Mouse (Mus musculus) C2C12 (cell line): ENCODE measurements around the gene Dock4. TPM values are rescaled to one million over a fixed set of nuclear protein-coding genes. Genes with fewer than 3 reads are reported as not detected.

Experiments used
- H3K27me3 ChIP-seq: one replicate; pipeline ENCODE4 v1.6.1; 2011; ENCODE audit not compliant: control insufficient read depth, insufficient read depth, insufficient read length
- H3K36me3 ChIP-seq: one replicate; pipeline ENCODE4 v1.6.1; 2011; ENCODE audit not compliant: control insufficient read depth, insufficient read depth
- H3K4me3 ChIP-seq: one replicate; pipeline ENCODE4 v1.5.1; 2011; ENCODE audit warnings: mild to moderate bottlenecking, control low read depth; ENCODE audit not compliant: poor library complexity, insufficient read depth, severe bottlenecking
- H3K79me2 ChIP-seq: one replicate; pipeline ENCODE4 v1.6.1; 2011; ENCODE audit not compliant: control insufficient read depth, insufficient read depth
- H3K79me3 ChIP-seq: one replicate; pipeline ENCODE4 v1.6.1; 2011; ENCODE audit warnings: low read depth, control low read depth
- H3ac ChIP-seq: one replicate; pipeline ENCODE3; 2011; ENCODE audit warnings: low read depth; ENCODE audit not compliant: control insufficient read depth, insufficient read length
- CEBPB ChIP-seq: IDR thresholded peaks from one replicate; pipeline ENCODE4 v1.6.1; 2011; ENCODE audit warnings: low read depth, mild to moderate bottlenecking, control low read depth, moderate library complexity
- CTCF ChIP-seq: IDR thresholded peaks from one replicate; pipeline ENCODE4 v1.5.1; 2011; ENCODE audit not compliant: control insufficient read depth, insufficient read depth, insufficient read length
- FOSL1 ChIP-seq: IDR thresholded peaks from one replicate; pipeline ENCODE4 v1.8.0; 2011; ENCODE audit warnings: mild to moderate bottlenecking, low read length; ENCODE audit not compliant: poor library complexity, insufficient read depth, severe bottlenecking
- MAX ChIP-seq: IDR thresholded peaks from one replicate; pipeline ENCODE4 v1.6.1; 2011; ENCODE audit warnings: mild to moderate bottlenecking, control low read depth
- MYOD1 ChIP-seq: IDR thresholded peaks from one replicate; pipeline ENCODE4 v1.6.1; 2011; ENCODE audit warnings: low read depth; ENCODE audit not compliant: control insufficient read depth, insufficient read length
- MYOG ChIP-seq: IDR thresholded peaks from one replicate; pipeline ENCODE4 v1.6.1; 2011; ENCODE audit not compliant: control insufficient read depth, insufficient read length; ENCODE audit errors: extremely low read depth
- USF1 ChIP-seq: IDR thresholded peaks from one replicate; pipeline ENCODE4 v1.6.1; 2011; ENCODE audit warnings: low read depth, mild to moderate bottlenecking, control low read depth, moderate library complexity
- polyA plus RNA-seq: library from polyadenylated mRNA; unstranded; fragments of >200 nt; fragmentation: generic; extraction: Trizol; gene quantifications from one replicate; pipeline ENCODE4 v1.2.1, GENCODE M21; 2012; ENCODE audit warnings: missing spikeins

Gene Dock4
- polyA plus RNA-seq, 1 experiment = 0.80 TPM

- no peak overlapping the region for H3K4me3 ChIP-seq
- no peaks in the 10 kb centered on the region for H3K79me3 ChIP-seq
- H3K79me2 ChIP-seq = no peaks in the 10 kb centered on the region
- no peak for TF ChIP-seq CEBPB
- TF ChIP-seq CTCF = no peak
- no peak for TF ChIP-seq MYOG
- no peak for TF ChIP-seq MYOD1
- no peak for TF ChIP-seq MAX
- no peak for TF ChIP-seq USF1
- TF ChIP-seq FOSL1 = no peak
- no peaks in the 10 kb centered on the region for H3K27me3 ChIP-seq
- H3K36me3 ChIP-seq = no peaks in the 10 kb centered on the region
- no peak overlapping the region for H3ac ChIP-seq
Measured at GRCm38 (mm10) chr12:40679713-40680112, 234.0 kb downstream of the Dock4 start.

GRCm38 (mm10) chr12:40680551-40680950 is 234.8 kb downstream of the Dock4 start:
- Histone ChIP-seq H3K79me3 (no peaks in the 10 kb centered on the region), H3K36me3 (no peaks in the 10 kb centered on the region), H3K27me3 (no peaks in the 10 kb centered on the region), H3ac (no peak overlapping the region), H3K79me2 (no peaks in the 10 kb centered on the region), H3K4me3 (no peak overlapping the region)
- no peak for TF ChIP-seq USF1
- no peak for TF ChIP-seq CEBPB
- no peak for TF ChIP-seq MAX
- TF ChIP-seq CTCF = no peak
- TF ChIP-seq MYOD1 = no peak
- no peak for TF ChIP-seq MYOG
- no peak for TF ChIP-seq FOSL1

GRCm38 (mm10) chr12:40691444-40691843 is 245.7 kb downstream of the Dock4 start:
- TF ChIP-seq MAX (no peak), MYOD1 (no peak), CTCF (no peak), USF1 (no peak), CEBPB (no peak), FOSL1 (no peak), MYOG (no peak)

GRCm38 (mm10) chr12:40694082-40694721 is 248.4 kb downstream of the Dock4 start:
- H3K79me3 ChIP-seq = no peaks in the 10 kb centered on the region
- H3K36me3 ChIP-seq = no peaks in the 10 kb centered on the region
- H3K79me2 ChIP-seq = no peaks in the 10 kb centered on the region
- H3K27me3 ChIP-seq = no peaks in the 10 kb centered on the region
- no peak overlapping the region for H3ac ChIP-seq
- no peak overlapping the region for H3K4me3 ChIP-seq
- TF ChIP-seq MAX (no peak), CEBPB (no peak), MYOG (no peak), FOSL1 (no peak), CTCF (no peak), MYOD1 (no peak), USF1 (no peak)

More at GRCm38 (mm10) chr12:40691444-40691843, 245.7 kb downstream of the Dock4 start:
- H3K4me3 ChIP-seq = no peak overlapping the region
- H3K79me3 ChIP-seq = no peaks in the 10 kb centered on the region
- no peaks in the 10 kb centered on the region for H3K27me3 ChIP-seq
- H3K36me3 ChIP-seq = no peaks in the 10 kb centered on the region
- H3ac ChIP-seq = no peak overlapping the region
- H3K79me2 ChIP-seq = no peaks in the 10 kb centered on the region

- Histone ChIP-seq H3K79me3 (no peaks in the 10 kb centered on the region), H3K36me3 (no peaks in the 10 kb centered on the region), H3K27me3 (no peaks in the 10 kb centered on the region), H3K4me3 (no peak overlapping the region), H3ac (no peak overlapping the region), H3K79me2 (no peaks in the 10 kb centered on the region)
- no peak for TF ChIP-seq USF1
Measured at GRCm38 (mm10) chr12:40698330-40698729, 252.6 kb downstream of the Dock4 start.

- no peaks in the 10 kb centered on the region for H3K36me3 ChIP-seq
- TF ChIP-seq MYOD1 (no peak), FOSL1 (no peak), MAX (no peak), CTCF (no peak), CEBPB (no peak), USF1 (no peak), MYOG (no peak)
Measured at GRCm38 (mm10) chr12:40702233-40702792, 256.6 kb downstream of the Dock4 start.

More at GRCm38 (mm10) chr12:40702233-40702792, 256.6 kb downstream of the Dock4 start:
- Histone ChIP-seq H3K79me3 (no peaks in the 10 kb centered on the region), H3K27me3 (no peaks in the 10 kb centered on the region), H3K79me2 (no peaks in the 10 kb centered on the region), H3ac (no peak overlapping the region), H3K4me3 (no peak overlapping the region)
